Mouse (Mus musculus) testis, adult 2 months (tissue): Measurements from ENCODE around the gene Vav1. TPM values are rescaled to one million over a fixed set of nuclear protein-coding genes. Genes with fewer than 3 reads are reported as not detected.
A peak's percentile ranks its signal among the peaks of the same experiment; 100 is the strongest.

Experiments
- H3K27ac ChIP-seq: fragments of 200-500 bp; 2 replicates; pipeline ENCODE4 v1.5.1; 2012; ENCODE audit warnings: low read depth, low read length; ENCODE audit not compliant: control insufficient read depth, insufficient read depth
- H3K27me3 ChIP-seq: fragments of 200-500 bp; 2 replicates; pipeline ENCODE4 v1.6.1; 2012; ENCODE audit warnings: mild to moderate bottlenecking, low read length, moderate library complexity; ENCODE audit not compliant: control insufficient read depth, insufficient read depth
- H3K36me3 ChIP-seq: fragments of 200-500 bp; 2 replicates; pipeline ENCODE4 v1.6.1; 2012; ENCODE audit warnings: mild to moderate bottlenecking, low read length; ENCODE audit not compliant: control insufficient read depth, insufficient read depth
- H3K4me1 ChIP-seq: fragments of 200-500 bp; 2 replicates; pipeline ENCODE4 v1.6.1; 2012; ENCODE audit warnings: low read length; ENCODE audit not compliant: control insufficient read depth, insufficient read depth
- H3K4me3 ChIP-seq: fragments of 200-500 bp; 2 replicates; pipeline ENCODE4 v1.5.1; 2012; ENCODE audit warnings: low read depth, mild to moderate bottlenecking, low read length, moderate library complexity, mixed read lengths; ENCODE audit not compliant: control insufficient read depth
- CTCF ChIP-seq: fragments of 200-500 bp; IDR thresholded peaks from 2 replicates; pipeline ENCODE4 v1.5.1; 2012; ENCODE audit warnings: low read depth, mild to moderate bottlenecking, inconsistent platforms, low read length, moderate library complexity; ENCODE audit not compliant: control insufficient read depth, insufficient read depth, insufficient replicate concordance
- POLR2A ChIP-seq: fragments of 200-500 bp; IDR thresholded peaks from 2 replicates; pipeline ENCODE4 v1.6.1; 2012; ENCODE audit warnings: low read depth, mild to moderate bottlenecking, inconsistent platforms, low read length, moderate library complexity; ENCODE audit not compliant: control insufficient read depth
- polyA plus RNA-seq: library from polyadenylated mRNA; depleted of rRNA; stranded (reverse); fragments of >200 nt; gene quantifications from 2 replicates; pipeline ENCODE4 v1.2.3, GENCODE M21; 2012

The Vav1 gene
- polyA plus RNA-seq, 1 experiment: 8.4 TPM

DNA sequence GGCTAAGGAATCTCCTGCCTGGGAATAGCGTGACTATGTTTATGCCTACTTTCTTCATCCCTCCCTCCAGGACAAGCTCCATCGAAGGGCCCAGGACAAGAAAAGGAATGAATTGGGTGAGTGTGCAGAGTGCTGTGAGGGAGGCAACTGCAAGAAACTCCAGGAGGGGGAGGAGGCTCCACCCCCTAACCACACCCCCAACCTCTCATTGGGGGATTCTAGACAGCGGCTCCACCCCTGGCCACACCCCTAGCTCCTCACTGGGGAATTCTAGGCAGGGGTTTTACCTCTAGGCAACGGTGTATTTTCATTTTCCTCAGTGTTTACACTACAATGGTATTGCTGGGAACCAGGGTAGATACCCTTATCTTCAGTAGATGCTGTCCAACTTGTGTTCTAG is 26.7 kb downstream of the Vav1 start:
- Histone ChIP-seq H3K27ac (no peak overlapping the region), H3K27me3 (no peaks in the 10 kb centered on the region), H3K4me3 (no peak overlapping the region), H3K36me3 (no peaks in the 10 kb centered on the region), H3K4me1 (peaks cover 12% of the 10 kb centered on the region)
- TF ChIP-seq POLR2A: no peak
- no peak for TF ChIP-seq CTCF

DNA sequence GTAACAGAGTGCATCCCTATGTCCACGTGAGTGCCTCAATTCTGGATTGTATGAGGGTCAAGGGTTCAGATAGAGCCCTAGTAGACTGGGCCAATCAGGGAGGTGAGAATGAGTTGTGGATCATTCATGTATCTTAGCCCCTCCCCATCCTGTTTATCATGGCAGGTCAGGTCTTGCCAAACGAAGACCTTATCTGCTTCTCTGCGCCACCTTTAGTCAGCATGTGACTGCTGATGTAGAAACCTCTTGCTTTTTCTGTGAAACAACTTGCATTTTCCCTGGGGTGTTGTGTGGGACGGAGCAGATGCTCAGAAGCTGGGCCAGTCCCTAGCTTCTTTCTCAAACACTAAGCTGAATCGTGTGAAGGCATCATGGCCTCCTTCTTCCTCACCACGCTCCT is 28.2 kb downstream of the Vav1 start:
- Histone ChIP-seq H3K4me1 (peaks cover 21% of the 10 kb centered on the region), H3K36me3 (no peaks in the 10 kb centered on the region), H3K27me3 (no peaks in the 10 kb centered on the region), H3K4me3 (no peak overlapping the region), H3K27ac (no peak overlapping the region)
- no peak for TF ChIP-seq POLR2A

DNA sequence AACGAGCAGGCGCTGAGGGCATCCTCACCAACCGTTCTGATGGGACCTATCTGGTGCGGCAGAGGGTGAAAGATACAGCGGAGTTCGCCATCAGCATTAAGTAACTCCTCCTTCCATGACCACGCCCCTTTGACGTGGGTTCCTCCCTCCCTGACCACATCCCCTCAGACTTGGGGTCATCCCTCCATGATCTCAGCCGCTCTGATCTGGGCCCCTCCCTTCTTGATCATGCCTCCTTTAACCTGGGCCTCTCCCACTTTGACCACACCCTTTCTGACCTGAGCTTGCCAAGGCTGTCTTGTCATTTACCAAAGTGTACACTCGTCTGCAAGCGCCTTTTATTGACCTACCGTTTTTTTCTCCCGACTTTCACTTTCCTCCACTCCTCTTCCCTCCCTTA is 32.9 kb downstream of the Vav1 start:
- H3K4me3 ChIP-seq: peak overlapping the region; percentile 64
- TF ChIP-seq POLR2A (peak; percentile 85), CTCF (no peak)
- H3K27ac ChIP-seq: peak overlapping the region; percentile 55
- no peaks in the 10 kb centered on the region for H3K36me3 ChIP-seq
- H3K27me3 ChIP-seq: no peaks in the 10 kb centered on the region
- H3K4me1 ChIP-seq: peaks cover 8% of the 10 kb centered on the region

DNA sequence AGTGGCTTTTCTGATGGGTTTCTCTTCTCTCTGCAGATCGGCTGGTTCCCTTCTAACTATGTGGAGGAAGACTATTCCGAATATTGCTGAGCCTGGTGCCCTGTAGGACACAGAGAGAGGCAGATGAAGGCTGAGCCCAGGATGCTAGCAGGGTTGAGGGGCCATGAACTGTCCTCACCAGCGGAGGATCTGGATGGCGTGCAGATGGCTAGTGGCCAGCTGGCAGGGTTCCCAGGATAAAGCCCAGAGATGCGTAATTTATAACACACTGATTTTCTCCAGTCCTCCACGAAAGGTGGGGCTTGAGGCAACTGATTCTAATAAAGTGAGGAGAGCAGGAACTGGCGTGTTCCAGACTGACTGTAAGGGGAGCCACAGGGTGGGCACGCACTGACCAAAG is 48.7 kb downstream of the Vav1 start:
- no peak overlapping the region for H3K4me3 ChIP-seq
- H3K27ac ChIP-seq: no peak overlapping the region
- H3K4me1 ChIP-seq: peaks cover 2% of the 10 kb centered on the region; the same call in 1 of the 2 replicates
- no peaks in the 10 kb centered on the region for H3K36me3 ChIP-seq
- no peak for TF ChIP-seq CTCF
- no peak for TF ChIP-seq POLR2A
- no peaks in the 10 kb centered on the region for H3K27me3 ChIP-seq

DNA sequence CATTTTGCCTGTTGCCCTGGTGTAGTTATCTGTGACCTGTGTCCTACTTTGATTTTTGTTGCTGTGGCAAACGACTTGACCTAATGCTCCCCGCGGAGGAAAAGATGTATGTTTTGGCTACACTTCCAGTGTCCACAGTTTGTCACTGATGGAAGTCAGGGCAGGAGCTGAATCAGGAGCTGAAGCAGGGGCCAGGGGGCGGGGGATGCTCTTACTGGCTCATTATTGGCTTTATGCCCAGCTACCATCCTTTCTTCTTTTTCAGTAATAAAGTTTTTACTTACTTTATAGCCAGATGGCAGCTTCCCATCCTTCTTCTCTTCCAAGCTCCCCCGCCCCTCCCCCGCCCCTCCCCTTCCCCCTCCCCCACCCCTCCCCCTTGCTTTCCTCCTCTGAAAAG is 50.0 kb downstream of the Vav1 start:
- Histone ChIP-seq H3K4me1 (peaks cover 2% of the 10 kb centered on the region), H3K4me3 (no peak overlapping the region), H3K27me3 (no peaks in the 10 kb centered on the region), H3K36me3 (no peaks in the 10 kb centered on the region), H3K27ac (no peak overlapping the region)
- no peak for TF ChIP-seq POLR2A
- no peak for TF ChIP-seq CTCF

DNA sequence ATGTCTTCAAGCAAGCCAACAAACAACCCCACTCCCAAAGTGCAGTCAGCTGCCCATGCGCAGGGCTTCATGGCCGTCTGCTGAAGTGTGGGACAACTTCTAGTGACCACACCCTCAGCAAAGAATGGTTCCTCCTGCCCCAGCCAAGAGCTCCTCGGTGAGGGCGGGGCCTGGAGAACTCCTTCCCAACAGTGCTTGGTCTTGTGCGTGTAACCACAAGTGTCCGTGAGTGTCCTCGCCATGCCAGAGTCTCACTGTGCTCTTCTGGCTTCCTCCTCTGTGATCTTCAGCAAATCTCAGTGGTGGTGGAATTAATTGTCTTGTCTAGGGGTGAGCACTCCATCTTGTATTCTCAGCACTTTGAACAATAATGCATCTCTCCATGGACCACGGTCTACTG is 52.1 kb downstream of the Vav1 start:
- peaks cover 13% of the 10 kb centered on the region for H3K4me1 ChIP-seq
- no peaks in the 10 kb centered on the region for H3K36me3 ChIP-seq
- H3K27me3 ChIP-seq: no peaks in the 10 kb centered on the region
- H3K4me3 ChIP-seq: no peak overlapping the region
- TF ChIP-seq CTCF (no peak), POLR2A (no peak)
- no peak overlapping the region for H3K27ac ChIP-seq

DNA sequence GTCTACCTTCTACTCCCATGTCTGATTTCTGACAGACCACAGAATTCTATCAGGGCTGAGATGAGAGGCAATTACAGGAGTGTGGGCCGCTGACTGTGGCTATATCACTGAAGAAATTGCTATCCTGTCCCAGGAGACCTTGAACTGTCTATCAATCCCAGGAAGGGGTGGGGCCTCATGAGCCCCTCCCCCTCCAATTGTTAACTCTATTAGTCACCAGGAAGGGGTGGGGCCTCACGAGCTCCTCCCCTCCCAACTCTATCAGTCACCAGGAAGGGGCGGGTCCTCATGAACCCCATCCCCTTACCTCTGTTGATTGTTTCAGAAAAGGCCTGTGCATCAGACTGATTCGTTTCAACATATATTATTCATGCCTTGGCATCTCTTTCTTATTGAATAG is 53.3 kb downstream of the Vav1 start:
- H3K27me3 ChIP-seq: no peaks in the 10 kb centered on the region

DNA sequence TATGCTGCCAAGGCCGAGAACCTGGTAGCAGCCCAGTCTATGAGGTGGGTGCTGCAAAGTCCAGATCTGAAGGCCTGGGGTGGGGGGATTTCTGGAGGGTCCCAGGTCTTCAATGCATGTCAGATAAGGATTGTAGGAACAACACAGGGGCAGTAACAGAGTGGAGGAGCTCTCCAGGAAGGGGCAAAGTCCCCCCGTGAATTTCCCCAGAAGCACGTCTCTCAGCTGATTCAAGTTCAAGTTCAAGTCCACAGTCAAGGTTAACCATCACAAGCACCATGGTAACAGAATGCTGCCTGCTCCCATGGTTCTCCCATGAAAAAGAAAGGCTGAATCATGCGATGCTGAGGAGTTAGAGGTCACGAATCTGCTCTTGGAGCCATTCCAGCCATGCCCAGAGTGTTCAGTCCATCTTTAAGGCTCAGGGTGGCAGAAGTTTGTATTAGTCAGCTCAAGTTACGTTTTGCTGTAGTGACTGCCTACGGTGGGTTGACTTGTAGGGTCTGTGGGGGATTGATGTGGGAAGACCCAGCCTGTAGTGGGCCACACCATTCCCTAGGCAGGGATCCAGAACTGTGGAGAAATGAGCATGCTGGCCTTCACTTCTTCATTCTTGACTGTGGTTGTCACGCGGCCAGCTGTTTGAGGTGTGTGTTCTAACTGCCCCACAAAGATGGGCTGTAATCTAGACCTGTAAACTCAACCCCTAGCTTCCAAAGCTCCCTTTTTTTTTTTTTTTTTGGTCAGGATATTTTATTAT is 55.3 kb downstream of the Vav1 start:
- peak overlapping the region; percentile 42 for H3K4me3 ChIP-seq
- H3K27ac ChIP-seq: no peak overlapping the region
- peaks cover 16% of the 10 kb centered on the region for H3K4me1 ChIP-seq
- H3K27me3 ChIP-seq: no peaks in the 10 kb centered on the region
- TF ChIP-seq CTCF: no peak
- H3K36me3 ChIP-seq: no peaks in the 10 kb centered on the region

More for the DNA sequence above, 53.3 kb downstream of the Vav1 start:
- Histone ChIP-seq H3K4me3 (no peak overlapping the region), H3K27ac (no peak overlapping the region), H3K4me1 (peaks cover 13% of the 10 kb centered on the region), H3K36me3 (no peaks in the 10 kb centered on the region)
- TF ChIP-seq CTCF (no peak), POLR2A (no peak)
